Mouse (Mus musculus): ENCODE data around the gene Gm21783. TPM values are rescaled to one million over a fixed set of nuclear protein-coding genes. Genes with fewer than 3 reads are reported as not detected.
"Not testable (repeated sequence)": the region's sequence is repeated elsewhere in the genome, so short reads cannot be mapped to it uniquely, and the experiment has no call there.

Gm21783 gene
- polyA plus RNA-seq (2012; rRNA removed): not detected in 2 replicates

GRCm38 (mm10) chrY:44981163-44981562 lies at the start of gene Gm21783:
Gene Gm21783, minus strand, starts transcription at chrY:44981263.
- not testable (repeated sequence) for H3K27ac ChIP-seq (ENCODE audit: insufficient read depth, low read depth, low read length); H3K4me1 ChIP-seq (ENCODE audit: control insufficient read depth, insufficient read depth, low read length); H3K27me3 ChIP-seq (replicated peaks; ENCODE audit: control insufficient read depth, insufficient read depth, low read length); H3K4me3 ChIP-seq (ENCODE audit: insufficient read depth, low read depth, low read length); H3K36me3 ChIP-seq (ENCODE audit: control insufficient read depth, insufficient read depth, low read length); DNase-seq
- WGBS: no CpG with 5 or more reads among the region's 1 CpGs
